Comparison of ENCODE assay signal across 21 mouse cellular contexts in the genomic region with DNA sequence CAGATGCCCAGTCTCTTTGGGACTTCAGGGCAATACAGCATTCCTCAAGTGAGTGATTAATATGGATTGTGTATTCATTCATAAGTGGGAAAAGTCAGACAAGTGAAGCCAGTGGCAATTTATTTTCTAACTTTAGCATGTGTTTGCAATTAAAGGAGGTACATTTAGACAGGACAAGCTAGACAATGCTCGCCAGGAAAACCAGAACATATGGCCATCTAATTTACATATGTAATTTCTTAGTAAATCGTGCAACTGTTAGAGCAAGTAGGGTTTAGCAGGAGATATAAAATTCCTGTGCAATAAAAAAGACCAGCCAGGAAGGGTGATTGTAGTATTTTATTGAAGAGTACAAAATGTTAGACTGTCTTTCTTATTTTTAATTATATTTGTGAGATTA.
DNase-seq lines count a peak whose midpoint lies in the region; ATAC-seq and TF ChIP-seq lines count a peak whose summit lies in the region.
"Had no signal": no experiment of that assay in that cellular context is flagged by ENCODE, and none has a peak within 500 bp of the region (broad histone marks: within the 10 kb centered on the region; RNA-seq: fewer than 3 reads in every experiment).

No protein-coding gene starts in this region.

- H3K27me3 ChIP-seq in thymus, adult 2 months (ENCODE audit: control insufficient read depth, insufficient read depth, low read length) = no peaks in the 10 kb centered on the region
- H3K27me3 ChIP-seq: embryonic facial prominence, embryonic 12.5 days; embryonic facial prominence, embryonic 15.5 days; forebrain, embryonic 12.5 days had no signal

- no peak overlapping the region for H3K27ac ChIP-seq in thymus, adult 2 months (ENCODE audit: control insufficient read depth, insufficient read depth, low read length)
- H3K27ac ChIP-seq: embryonic facial prominence, embryonic 12.5 days; embryonic facial prominence, embryonic 15.5 days; forebrain, embryonic 10.5 days; forebrain, embryonic 12.5 days had no signal

- no peaks in the 10 kb centered on the region for H3K4me1 ChIP-seq in thymus, adult 2 months (replicated peaks; ENCODE audit: control insufficient read depth, insufficient read depth, low read length)
- H3K4me1 ChIP-seq: embryonic facial prominence, embryonic 12.5 days; embryonic facial prominence, embryonic 15.5 days; forebrain, embryonic 10.5 days; forebrain, embryonic 12.5 days had no signal

- no peak for DNase-seq in frontal cortex, postnatal 14 days (ENCODE audit: low spot score in 2 of 2)
- peak; percentile 1 for DNase-seq in brain, embryonic 14.5 days (ENCODE audit: low read depth)
- no peak for DNase-seq in cerebellum, adult 11-12 months
- no peak for DNase-seq in thymus, adult 2 months
- DNase-seq: adrenal gland, adult 2 months; adrenal gland, postnatal 10 days; adrenal gland, postnatal 25 days; cerebellum, adult 11 months; cerebellum, adult 2 months; cerebellum, adult 9-10 months; cerebellum, postnatal 14 days; cerebellum, postnatal 36 days; embryo, embryonic 11 days had no signal

- no peak for TF ChIP-seq POLR2A in brain, embryonic 14.5 days (IDR thresholded peaks at IDR 0.05; ENCODE audit: borderline replicate concordance, extremely low read depth, insufficient read depth, insufficient read length, poor library complexity, severe bottlenecking)
- no peak for TF ChIP-seq POLR2A in thymus, adult 2 months (IDR thresholded peaks at IDR 0.05; ENCODE audit: control insufficient read depth, extremely low read depth, insufficient read depth, low read length, poor library complexity)

- H3K4me3 ChIP-seq in thymus, adult 2 months (ENCODE audit: control insufficient read depth, insufficient read depth, low read length) = no peak overlapping the region
- H3K4me3 ChIP-seq: embryonic facial prominence, embryonic 12.5 days; embryonic facial prominence, embryonic 15.5 days; erythroblast, embryonic 14.5 days; forebrain, embryonic 10.5 days; forebrain, embryonic 12.5 days had no signal

- no peaks in the 10 kb centered on the region for H3K36me3 ChIP-seq in thymus, adult 2 months (ENCODE audit: control insufficient read depth, insufficient read depth, low read length)
- H3K36me3 ChIP-seq: embryonic facial prominence, embryonic 12.5 days; embryonic facial prominence, embryonic 15.5 days; forebrain, embryonic 10.5 days; forebrain, embryonic 12.5 days had no signal

- ATAC-seq in frontal cortex, adult (ENCODE audit: low TSS enrichment) = peak; percentile 91
- ATAC-seq: forebrain, embryonic 14.5 days; forebrain, embryonic 16.5 days had no signal

- no peak for TF ChIP-seq CTCF in brain, embryonic 14.5 days (IDR thresholded peaks at IDR 0.05; ENCODE audit: borderline replicate concordance, extremely low read depth, insufficient read depth, insufficient read length)
- TF ChIP-seq CTCF in thymus, adult 2 months (IDR thresholded peaks at IDR 0.05; ENCODE audit: borderline replicate concordance, control insufficient read depth, extremely low read depth, insufficient read depth, low read length, poor library complexity) = no peak

- WGBS in thymus, adult 2 months = 94% methylated on average over 2 of the region's 2 CpGs
